8 mouse cellular contexts compared by ENCODE assay signal in genomic region chr4:116074861-116075620, GRCm38 (mm10). TPM values are rescaled to one million over a fixed set of nuclear protein-coding genes. Genes with fewer than 3 reads are reported as not detected.
DNase-seq lines count a peak whose midpoint lies in the region; ATAC-seq and TF ChIP-seq lines count a peak whose summit lies in the region.

Gene Uqcrh, minus strand, starts transcription at chr4:116075071.
Gene Lrrc41, plus strand, starts transcription at chr4:116075269.

- peaks cover 16% of the 10 kb centered on the region for H3K36me3 ChIP-seq in forebrain, embryonic 10.5 days (replicated peaks)
- peaks cover 12% of the 10 kb centered on the region for H3K36me3 ChIP-seq in heart, embryonic 15.5 days
- peaks cover 10% of the 10 kb centered on the region for H3K36me3 ChIP-seq in liver, embryonic 14.5 days (replicated peaks; ENCODE audit: control insufficient read depth, insufficient read depth, low read depth)
- no peaks in the 10 kb centered on the region for H3K36me3 ChIP-seq in neural tube, embryonic 11.5 days (ENCODE audit: control insufficient read depth, insufficient read depth, low read length)
- no peaks in the 10 kb centered on the region; the same call in 1 of the 2 replicates for H3K36me3 ChIP-seq in stomach, postnatal 0 days (ENCODE audit: control insufficient read depth, insufficient read depth, low read length)

- WGBS in forebrain, embryonic 10.5 days, result under 1% methylated on average over 55 of the region's 55 CpGs
- WGBS in heart, embryonic 15.5 days, result under 1% methylated on average over 55 of the region's 55 CpGs
- under 1% methylated on average over 55 of the region's 55 CpGs for WGBS in liver, embryonic 14.5 days (ENCODE audit: insufficient replicate concordance)
- WGBS in neural tube, embryonic 11.5 days, result under 1% methylated on average over 55 of the region's 55 CpGs
- 0% methylated on average over 55 of the region's 55 CpGs for WGBS in stomach, postnatal 0 days

- H3K4me3 ChIP-seq in forebrain, embryonic 10.5 days, result peak within 1 kb of the TSS; percentile 99
- H3K4me3 ChIP-seq in heart, embryonic 15.5 days, result peak within 1 kb of the TSS; percentile 72
- H3K4me3 ChIP-seq in liver, embryonic 14.5 days (ENCODE audit: insufficient read depth in 1 of 2, low read depth in 2 of 2, low read length in 2 of 2), result peak within 1 kb of the TSS; percentile 84 to 96
- H3K4me3 ChIP-seq in neural tube, embryonic 11.5 days (ENCODE audit: low read depth, low read length), result peak within 1 kb of the TSS; percentile 70
- peak within 1 kb of the TSS; percentile 99 for H3K4me3 ChIP-seq in stomach, postnatal 0 days (ENCODE audit: low read depth, low read length)

- TF ChIP-seq CTCF in liver, embryonic 14.5 days (IDR thresholded peaks at IDR 0.05; ENCODE audit: low read depth), result peak; percentile 24; the same call in 1 of the 2 replicates
- no peak; the same call in 1 of the 2 replicates for TF ChIP-seq CTCF in stomach, postnatal 0 days (IDR thresholded peaks at IDR 0.05; ENCODE audit: low read depth)

- H3K9me3 ChIP-seq in forebrain, embryonic 10.5 days, result no peaks in the 10 kb centered on the region
- no peaks in the 10 kb centered on the region for H3K9me3 ChIP-seq in heart, embryonic 15.5 days (replicated peaks)
- H3K9me3 ChIP-seq in liver, embryonic 14.5 days (ENCODE audit: control insufficient read depth, low read length), result no peaks in the 10 kb centered on the region
- no peaks in the 10 kb centered on the region for H3K9me3 ChIP-seq in neural tube, embryonic 11.5 days (ENCODE audit: control insufficient read depth, low read length)
- no peaks in the 10 kb centered on the region for H3K9me3 ChIP-seq in stomach, postnatal 0 days (ENCODE audit: control insufficient read depth, low read length)

- peak; percentile 92 to 95 for DNase-seq in CD8-positive naive resting alpha-beta T cell, adult 2 months (ENCODE audit: low read depth in 2 of 2, low spot score in 2 of 2)
- peak; percentile 86 for DNase-seq in c-Kit-positive CD71-negative TER-119-negative erythroid progenitor cells, embryonic 14.5 days (ENCODE audit: low read depth)
- DNase-seq in forebrain, embryonic 10.5 days (ENCODE audit: extremely low spot score, low spot score), result peak; percentile 95
- peak; percentile 96 to 97 for DNase-seq in kidney, postnatal 25 days
- DNase-seq in liver, embryonic 14.5 days (ENCODE audit: low read depth in 3 of 3, low spot score in 3 of 3), result peak; percentile 92 to 94 (median 92)
- peak; percentile 96 for DNase-seq in neural tube, embryonic 11.5 days (ENCODE audit: low spot score)
- peak; percentile 95 for DNase-seq in stomach, postnatal 0 days (ENCODE audit: low spot score)

- H3K27ac ChIP-seq in forebrain, embryonic 10.5 days, result peak within 1 kb of the TSS; percentile 99
- peak within 1 kb of the TSS; percentile 97 for H3K27ac ChIP-seq in heart, embryonic 15.5 days
- H3K27ac ChIP-seq in liver, embryonic 14.5 days, result peak within 1 kb of the TSS; percentile 75
- H3K27ac ChIP-seq in neural tube, embryonic 11.5 days (ENCODE audit: low read depth, low read length), result peak within 1 kb of the TSS; percentile 98
- H3K27ac ChIP-seq in stomach, postnatal 0 days (replicated peaks), result peak within 1 kb of the TSS; percentile 98

- H3K4me2 ChIP-seq in heart, embryonic 15.5 days, result peak within 1 kb of the TSS; percentile 81
- H3K4me2 ChIP-seq in liver, embryonic 14.5 days (ENCODE audit: low read depth), result peak within 1 kb of the TSS; percentile 94
- peak within 1 kb of the TSS; percentile 79 for H3K4me2 ChIP-seq in neural tube, embryonic 11.5 days (ENCODE audit: low read depth)
- peak within 1 kb of the TSS; percentile 81 for H3K4me2 ChIP-seq in stomach, postnatal 0 days (replicated peaks; ENCODE audit: low read depth)

- peak; percentile 60 for TF ChIP-seq EP300 in liver, embryonic 14.5 days (IDR thresholded peaks at IDR 0.05; ENCODE audit: low read depth)
- TF ChIP-seq EP300 in stomach, postnatal 0 days (optimal IDR thresholded peaks at IDR 0.05), result peak; percentile 92

- H3K9ac ChIP-seq in heart, embryonic 15.5 days, result peak within 1 kb of the TSS; percentile 87
- H3K9ac ChIP-seq in liver, embryonic 14.5 days (replicated peaks), result peak within 1 kb of the TSS; percentile 98
- peak within 1 kb of the TSS; percentile 96 for H3K9ac ChIP-seq in neural tube, embryonic 11.5 days (ENCODE audit: low read length)
- H3K9ac ChIP-seq in stomach, postnatal 0 days (ENCODE audit: low read length), result peak within 1 kb of the TSS; percentile 99

- H3K4me1 ChIP-seq in forebrain, embryonic 10.5 days, result peaks cover 33% of the 10 kb centered on the region
- H3K4me1 ChIP-seq in heart, embryonic 15.5 days (replicated peaks), result peaks cover 31% of the 10 kb centered on the region
- H3K4me1 ChIP-seq in liver, embryonic 14.5 days (replicated peaks; ENCODE audit: control insufficient read depth in 2 of 2, insufficient read depth in 2 of 2, low read length in 1 of 2), result peaks cover 20 to 21% of the 10 kb centered on the region in 2 experiments
- H3K4me1 ChIP-seq in neural tube, embryonic 11.5 days (ENCODE audit: control insufficient read depth, insufficient read depth, low read length), result peaks cover 12% of the 10 kb centered on the region
- H3K4me1 ChIP-seq in stomach, postnatal 0 days (replicated peaks; ENCODE audit: control insufficient read depth, insufficient read depth), result peaks cover 9% of the 10 kb centered on the region; the same call in 1 of the 2 replicates

- peak; percentile 91 for ATAC-seq in heart, embryonic 15.5 days (replicated peaks; ENCODE audit: insufficient number of reproducible peaks, insufficient read depth, low FRiP score, low read depth)
- peak; percentile 89 for ATAC-seq in liver, embryonic 14.5 days (ENCODE audit: insufficient read depth)
- peak; percentile 92 for ATAC-seq in neural tube, embryonic 11.5 days (ENCODE audit: insufficient read depth, low FRiP score, low TSS enrichment)
- peak; percentile 95 for ATAC-seq in stomach, postnatal 0 days (ENCODE audit: low FRiP score, low TSS enrichment)

- no peaks in the 10 kb centered on the region for H3K27me3 ChIP-seq in forebrain, embryonic 10.5 days (ENCODE audit: poor library complexity, severe bottlenecking)
- H3K27me3 ChIP-seq in heart, embryonic 15.5 days, result no peaks in the 10 kb centered on the region
- H3K27me3 ChIP-seq in liver, embryonic 14.5 days (ENCODE audit: control insufficient read depth, insufficient read depth, low read length), result no peaks in the 10 kb centered on the region
- no peaks in the 10 kb centered on the region for H3K27me3 ChIP-seq in neural tube, embryonic 11.5 days (ENCODE audit: control insufficient read depth, insufficient read depth, low read length)
- H3K27me3 ChIP-seq in stomach, postnatal 0 days (ENCODE audit: control insufficient read depth, insufficient read depth, low read length), result no peaks in the 10 kb centered on the region

RNA-seq across cellular contexts. Expression of gene Uqcrh, which starts in this region (rescaled TPM):
- polyA plus RNA-seq in forebrain, embryonic 10.5 days (2016; fragmentation: Nextera tagmentation; extraction: Ambion mirVana), result 440 and 449 TPM in 2 replicates
- 997 and 1,210 TPM in 2 replicates for polyA plus RNA-seq in heart, embryonic 15.5 days (2015; fragmentation: Nextera tagmentation; extraction: Ambion mirVana)
- 181 and 298 TPM in 2 replicates for polyA plus RNA-seq in liver, embryonic 14.5 days (2012; rRNA removed)
- 426 and 440 TPM in 2 replicates for polyA plus RNA-seq in liver, embryonic 14.5 days (2014; fragmentation: Nextera tagmentation; extraction: Ambion mirVana)
- 455 and 456 TPM in 2 replicates for polyA plus RNA-seq in neural tube, embryonic 11.5 days (2014; fragmentation: Nextera tagmentation; extraction: Ambion mirVana)
- polyA plus RNA-seq in stomach, postnatal 0 days (2015; fragmentation: Nextera tagmentation; extraction: Ambion mirVana), result 571 and 591 TPM in 2 replicates

RNA-seq across cellular contexts. Expression of gene Lrrc41, which starts in this region (rescaled TPM):
- 61.8 and 68.1 TPM in 2 replicates for polyA plus RNA-seq in forebrain, embryonic 10.5 days (2016; fragmentation: Nextera tagmentation; extraction: Ambion mirVana)
- 44.1 and 56.7 TPM in 2 replicates for polyA plus RNA-seq in heart, embryonic 15.5 days (2015; fragmentation: Nextera tagmentation; extraction: Ambion mirVana)
- 13.4 and 14.5 TPM in 2 replicates for polyA plus RNA-seq in liver, embryonic 14.5 days (2012; rRNA removed)
- 24.1 and 27.0 TPM in 2 replicates for polyA plus RNA-seq in liver, embryonic 14.5 days (2014; fragmentation: Nextera tagmentation; extraction: Ambion mirVana)
- polyA plus RNA-seq in neural tube, embryonic 11.5 days (2014; fragmentation: Nextera tagmentation; extraction: Ambion mirVana), result 74.2 and 84.9 TPM in 2 replicates
- 37.4 and 41.1 TPM in 2 replicates for polyA plus RNA-seq in stomach, postnatal 0 days (2015; fragmentation: Nextera tagmentation; extraction: Ambion mirVana)

Comparison
In these comparisons a context has a peak if more than half of its experiments do, and no peak if none do; other contexts are left out.
1. Peak in every context shown above with its lines: DNase-seq, ATAC-seq, H3K4me3 ChIP-seq and H3K27ac ChIP-seq.